Mouse (Mus musculus) heart, postnatal 0 days (tissue): ENCODE measurements at regions not wholly inside any gene's neighbourhood (a gene's known extent, or its start where the extent isn't known, plus 50 kb on each side); places are given as distances from the start of the nearest gene placed in this dataset.

Source experiments
- CTCF ChIP-seq: IDR thresholded peaks from 2 replicates; pipeline ENCODE4 v1.5.1; 2016; ENCODE audit warnings: antibody characterized with exemption, control low read depth, low read depth
- EP300 ChIP-seq: IDR thresholded peaks from 2 replicates; pipeline ENCODE4 v1.6.1; 2016; ENCODE audit warnings: antibody characterized with exemption, low read depth

DNA sequence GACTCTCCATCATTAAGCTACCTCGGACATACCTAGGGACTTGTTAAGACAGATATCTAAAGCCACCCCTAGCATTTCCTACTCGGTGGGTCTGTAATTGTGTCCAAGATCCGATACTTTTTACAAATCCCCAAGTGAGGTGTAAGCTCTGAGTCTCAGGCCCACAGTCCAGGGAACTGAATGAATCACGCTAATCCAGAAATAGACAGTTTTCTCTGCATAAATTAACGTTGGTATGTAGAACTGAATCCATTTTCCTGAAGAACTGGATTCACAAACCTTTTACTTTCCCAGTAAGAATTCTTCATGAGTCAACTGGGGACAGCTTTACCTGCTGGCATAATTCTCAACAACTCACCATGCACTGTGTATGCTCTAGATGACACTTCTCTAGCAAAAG lies 97.1 kb downstream of the Rbm43 start:
- TF ChIP-seq CTCF (no peak), EP300 (no peak)
